Mouse (Mus musculus): ENCODE data around the gene Scarf1. TPM values are rescaled to one million over a fixed set of nuclear protein-coding genes. Genes with fewer than 3 reads are reported as not detected.

Scarf1 gene
- polyA plus RNA-seq, 1 experiment: 12.3 TPM

DNA sequence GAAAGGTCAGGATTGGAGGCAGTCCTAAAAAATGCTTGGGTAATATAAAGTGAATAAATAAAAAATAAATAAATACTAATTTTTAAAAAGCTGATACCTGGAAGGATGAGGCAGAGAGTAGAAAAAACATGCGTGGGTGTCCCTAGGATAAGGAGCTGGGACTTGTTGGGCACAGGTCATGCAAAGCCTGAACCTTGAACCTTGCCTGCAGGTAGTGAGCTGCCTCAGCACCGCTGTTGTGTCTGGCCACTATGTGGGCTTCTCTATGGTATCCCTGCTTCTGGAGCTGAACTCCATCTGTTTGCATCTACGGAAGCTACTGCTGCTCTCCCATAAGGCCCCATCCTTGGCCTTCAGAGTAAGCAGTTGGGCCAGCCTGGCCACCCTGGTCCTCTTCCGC is 44.1 kb upstream of the Scarf1 start:
- Histone ChIP-seq H3K27me3 (ENCODE audit: control insufficient read depth, insufficient read depth, low read length) (no peaks in the 10 kb centered on the region), H3K4me3 (ENCODE audit: low read depth, low read length) (peak overlapping the region; percentile 57), H3K36me3 (ENCODE audit: control insufficient read depth, insufficient read depth, low read length) (peaks cover 21% of the 10 kb centered on the region), H3K27ac (ENCODE audit: insufficient read depth, low read depth, low read length) (peak overlapping the region; percentile 75), H3K4me1 (ENCODE audit: control insufficient read depth, insufficient read depth, insufficient read length, low read length) (peaks cover 36% of the 10 kb centered on the region)
- no peak for TF ChIP-seq POLR2A (IDR thresholded peaks at IDR 0.05; ENCODE audit: low read depth, low read length)
- no peak for TF ChIP-seq CTCF (IDR thresholded peaks at IDR 0.05; ENCODE audit: extremely low read depth, insufficient read length, insufficient replicate concordance, low read depth, low read length)
- WGBS: 72% methylated on average over 4 of the region's 4 CpGs

GRCm38 (mm10) chr11:75470675-75471074 is 42.7 kb upstream of the Scarf1 start:
- H3K27ac ChIP-seq (ENCODE audit: insufficient read depth, low read depth, low read length): peak overlapping the region; percentile 89
- TF ChIP-seq CTCF (IDR thresholded peaks at IDR 0.05; ENCODE audit: extremely low read depth, insufficient read length, insufficient replicate concordance, low read depth, low read length): no peak
- TF ChIP-seq POLR2A (IDR thresholded peaks at IDR 0.05; ENCODE audit: low read depth, low read length): no peak
- WGBS: 32% methylated on average over 3 of the region's 3 CpGs
- no peak overlapping the region for H3K4me3 ChIP-seq (ENCODE audit: low read depth, low read length)
- H3K27me3 ChIP-seq (ENCODE audit: control insufficient read depth, insufficient read depth, low read length): no peaks in the 10 kb centered on the region
- peaks cover 28% of the 10 kb centered on the region for H3K4me1 ChIP-seq (ENCODE audit: control insufficient read depth, insufficient read depth, insufficient read length, low read length)
- peaks cover 7% of the 10 kb centered on the region for H3K36me3 ChIP-seq (ENCODE audit: control insufficient read depth, insufficient read depth, low read length)

DNA sequence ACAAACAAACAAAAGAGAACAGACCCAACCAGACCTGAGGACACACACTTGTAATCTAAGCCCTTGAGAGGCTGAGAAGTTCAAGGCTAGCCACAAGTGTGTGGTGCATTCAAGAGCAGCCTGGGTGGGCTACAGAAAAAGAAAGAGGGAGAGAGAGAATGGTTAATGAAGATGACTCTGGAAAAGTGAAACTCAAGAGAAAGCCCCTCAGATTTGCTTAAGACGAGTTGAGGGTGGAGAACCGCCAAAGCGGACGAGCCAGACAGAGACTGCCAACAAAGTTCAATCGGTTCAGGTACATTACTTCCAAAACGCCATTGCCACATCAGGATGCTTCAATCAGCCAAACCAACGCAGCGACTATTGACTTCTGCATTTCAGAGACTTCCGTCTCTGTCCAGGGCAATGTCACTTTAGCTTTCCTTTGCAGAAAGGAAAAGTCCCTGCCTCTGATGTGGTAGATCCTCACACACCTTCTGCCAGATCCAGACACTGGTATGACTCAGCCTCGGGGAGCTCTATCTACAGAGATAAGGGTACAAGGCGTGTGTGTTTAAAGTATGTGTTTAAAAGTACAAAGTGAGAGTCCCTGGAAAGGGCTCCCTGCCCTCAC is 40.8 kb upstream of the Scarf1 start:
- TF ChIP-seq POLR2A (IDR thresholded peaks at IDR 0.05; ENCODE audit: low read depth, low read length) (no peak), CTCF (IDR thresholded peaks at IDR 0.05; ENCODE audit: extremely low read depth, insufficient read length, insufficient replicate concordance, low read depth, low read length) (no peak)
- H3K27me3 ChIP-seq (ENCODE audit: control insufficient read depth, insufficient read depth, low read length): no peaks in the 10 kb centered on the region
- H3K27ac ChIP-seq (ENCODE audit: insufficient read depth, low read depth, low read length): peak overlapping the region; percentile 77
- H3K36me3 ChIP-seq (ENCODE audit: control insufficient read depth, insufficient read depth, low read length): no peaks in the 10 kb centered on the region
- H3K4me1 ChIP-seq (ENCODE audit: control insufficient read depth, insufficient read depth, insufficient read length, low read length): peaks cover 26% of the 10 kb centered on the region
- WGBS: 30% methylated on average over 11 of the region's 11 CpGs
- peak overlapping the region; percentile 12; the same call in 1 of the 2 replicates for H3K4me3 ChIP-seq (ENCODE audit: low read depth, low read length)

GRCm38 (mm10) chr11:75473376-75473775 is 40.0 kb upstream of the Scarf1 start:
- Histone ChIP-seq H3K4me1 (ENCODE audit: control insufficient read depth, insufficient read depth, insufficient read length, low read length) (peaks cover 23% of the 10 kb centered on the region; the same call in 1 of the 2 replicates), H3K4me3 (ENCODE audit: low read depth, low read length) (no peak overlapping the region), H3K36me3 (ENCODE audit: control insufficient read depth, insufficient read depth, low read length) (no peaks in the 10 kb centered on the region), H3K27me3 (ENCODE audit: control insufficient read depth, insufficient read depth, low read length) (no peaks in the 10 kb centered on the region), H3K27ac (ENCODE audit: insufficient read depth, low read depth, low read length) (peak overlapping the region; percentile 49; the same call in 1 of the 2 replicates)
- no peak for TF ChIP-seq CTCF (IDR thresholded peaks at IDR 0.05; ENCODE audit: extremely low read depth, insufficient read length, insufficient replicate concordance, low read depth, low read length)
- TF ChIP-seq POLR2A (IDR thresholded peaks at IDR 0.05; ENCODE audit: low read depth, low read length): no peak
- WGBS: 78% methylated on average over 7 of the region's 7 CpGs

- peaks cover 18% of the 10 kb centered on the region for H3K36me3 ChIP-seq (ENCODE audit: control insufficient read depth, insufficient read depth, low read length)
- no peaks in the 10 kb centered on the region for H3K27me3 ChIP-seq (ENCODE audit: control insufficient read depth, insufficient read depth, low read length)
- TF ChIP-seq CTCF (IDR thresholded peaks at IDR 0.05; ENCODE audit: extremely low read depth, insufficient read length, insufficient replicate concordance, low read depth, low read length) (no peak), POLR2A (IDR thresholded peaks at IDR 0.05; ENCODE audit: low read depth, low read length) (no peak)
- peaks cover 6% of the 10 kb centered on the region; the same call in 1 of the 2 replicates for H3K4me1 ChIP-seq (ENCODE audit: control insufficient read depth, insufficient read depth, insufficient read length, low read length)
- H3K27ac ChIP-seq (ENCODE audit: insufficient read depth, low read depth, low read length): no peak overlapping the region
- H3K4me3 ChIP-seq (ENCODE audit: low read depth, low read length): no peak overlapping the region
- WGBS: 22% methylated on average over 3 of the region's 3 CpGs
These were observed 27.1 kb upstream of the Scarf1 start for GRCm38 (mm10) chr11:75486192-75486591.

DNA sequence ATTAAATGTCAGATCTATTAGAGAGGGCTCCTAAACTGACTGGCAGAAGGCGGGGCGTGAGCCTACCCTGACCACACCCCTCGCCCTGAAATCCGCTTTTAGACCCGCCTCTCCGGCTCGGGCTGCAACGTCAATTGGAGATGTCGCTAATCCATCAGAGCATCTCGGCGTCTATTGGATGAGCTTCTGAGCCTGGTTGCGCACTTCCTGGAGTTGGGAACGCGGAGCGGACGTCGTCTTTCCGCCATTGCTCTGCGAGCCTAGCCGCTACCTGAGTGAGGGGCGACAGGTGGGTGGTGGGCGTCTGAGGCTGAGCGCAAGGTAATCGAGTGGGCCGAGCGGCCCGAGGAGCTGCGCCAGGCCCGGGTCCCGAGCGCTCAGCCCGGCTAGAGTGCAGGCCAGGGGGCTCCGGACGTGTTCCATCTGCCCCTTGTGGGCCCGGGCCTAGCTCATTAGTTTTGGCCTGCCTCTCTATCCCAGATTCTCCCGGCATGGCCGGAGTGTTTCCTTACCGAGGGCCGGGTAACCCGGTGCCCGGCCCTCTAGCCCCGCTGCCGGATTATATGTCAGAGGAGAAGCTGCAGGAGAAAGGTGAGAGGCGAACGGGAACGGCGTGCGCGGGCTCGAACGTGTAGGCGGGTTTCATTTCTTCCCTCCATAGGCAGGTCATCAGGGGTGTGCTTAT is 26.6 kb upstream of the Scarf1 start, which contains the start of gene Prpf8:
Prpf8 (plus strand) TSS at position 216 of the 685 bp plus-strand sequence.
- H3K36me3 ChIP-seq (ENCODE audit: control insufficient read depth, insufficient read depth, low read length): peaks cover 23% of the 10 kb centered on the region
- no peaks in the 10 kb centered on the region for H3K27me3 ChIP-seq (ENCODE audit: control insufficient read depth, insufficient read depth, low read length)
- peak within 1 kb of the TSS; percentile 17; the same call in 1 of the 2 replicates for H3K27ac ChIP-seq (ENCODE audit: insufficient read depth, low read depth, low read length)
- no peak for TF ChIP-seq CTCF (IDR thresholded peaks at IDR 0.05; ENCODE audit: extremely low read depth, insufficient read length, insufficient replicate concordance, low read depth, low read length)
- peak; percentile 36 for TF ChIP-seq POLR2A (IDR thresholded peaks at IDR 0.05; ENCODE audit: low read depth, low read length)
- WGBS: under 1% methylated on average over 52 of the region's 52 CpGs
- peak within 1 kb of the TSS; percentile 76 for H3K4me3 ChIP-seq (ENCODE audit: low read depth, low read length)
- peaks cover 6% of the 10 kb centered on the region; the same call in 1 of the 2 replicates for H3K4me1 ChIP-seq (ENCODE audit: control insufficient read depth, insufficient read depth, insufficient read length, low read length)

- TF ChIP-seq CTCF (IDR thresholded peaks at IDR 0.05; ENCODE audit: extremely low read depth, insufficient read length, insufficient replicate concordance, low read depth, low read length) (no peak), POLR2A (IDR thresholded peaks at IDR 0.05; ENCODE audit: low read depth, low read length) (no peak)
- no peak overlapping the region for H3K27ac ChIP-seq (ENCODE audit: insufficient read depth, low read depth, low read length)
- H3K4me3 ChIP-seq (ENCODE audit: low read depth, low read length): peak overlapping the region; percentile 53
- peaks cover 6% of the 10 kb centered on the region; the same call in 1 of the 2 replicates for H3K4me1 ChIP-seq (ENCODE audit: control insufficient read depth, insufficient read depth, insufficient read length, low read length)
- peaks cover 31% of the 10 kb centered on the region for H3K36me3 ChIP-seq (ENCODE audit: control insufficient read depth, insufficient read depth, low read length)
- WGBS: 19% methylated on average over 6 of the region's 6 CpGs
- H3K27me3 ChIP-seq (ENCODE audit: control insufficient read depth, insufficient read depth, low read length): no peaks in the 10 kb centered on the region
These were observed 25.8 kb upstream of the Scarf1 start for GRCm38 (mm10) chr11:75487496-75487895.
